10 mouse cellular contexts compared by ENCODE assay signal in the genomic region with DNA sequence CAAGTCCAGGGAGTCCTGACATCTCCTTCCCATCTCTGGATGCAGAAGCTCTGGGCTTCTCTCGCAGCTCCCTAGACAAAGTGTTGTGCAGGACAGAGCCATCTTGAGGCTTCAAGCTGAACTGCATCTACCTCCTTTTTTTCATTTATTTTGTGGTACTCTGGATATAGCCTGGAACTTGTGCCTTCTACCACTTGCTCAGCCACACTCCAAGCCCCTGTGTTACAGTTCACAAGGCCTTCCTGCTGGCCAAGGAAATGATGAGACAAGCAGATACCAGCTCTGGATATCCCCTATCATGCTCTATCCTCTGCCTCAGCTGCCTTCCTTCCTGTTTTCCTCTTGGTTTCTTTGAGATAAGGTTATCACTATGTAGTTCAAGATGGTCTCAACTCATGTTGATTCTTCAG. TPM values are rescaled to one million over a fixed set of nuclear protein-coding genes. Genes with fewer than 3 reads are reported as not detected.
A peak's percentile ranks its signal among the peaks of the same experiment; 100 is the strongest.
DNase-seq lines count a peak whose midpoint lies in the region; ATAC-seq and TF ChIP-seq lines count a peak whose summit lies in the region.
"Had no signal": no experiment of that assay in that cellular context is flagged by ENCODE, and none has a peak within 500 bp of the region (broad histone marks: within the 10 kb centered on the region; RNA-seq: fewer than 3 reads in every experiment).

No protein-coding gene starts in this region.

- H3K4me3 ChIP-seq in limb, embryonic 11.5 days (ENCODE audit: low read depth, low read length): no peak overlapping the region
- H3K4me3 ChIP-seq in limb, embryonic 10.5 days: no peak overlapping the region
- no peak overlapping the region for H3K4me3 ChIP-seq in olfactory bulb, adult 2 months (ENCODE audit: insufficient read depth, low read depth, low read length)

- peaks cover 8% of the 10 kb centered on the region; the same call in 1 of the 2 replicates for H3K36me3 ChIP-seq in limb, embryonic 11.5 days (ENCODE audit: control insufficient read depth, insufficient read depth, low read length)
- H3K36me3 ChIP-seq in limb, embryonic 10.5 days: peaks cover 93% of the 10 kb centered on the region

- H3K4me1 ChIP-seq in limb, embryonic 11.5 days (ENCODE audit: control insufficient read depth, insufficient read depth, low read length): no peaks in the 10 kb centered on the region
- H3K4me1 ChIP-seq in limb, embryonic 10.5 days: no peaks in the 10 kb centered on the region
- H3K4me1 ChIP-seq in olfactory bulb, adult 2 months (ENCODE audit: control insufficient read depth, insufficient read depth, low read length): no peaks in the 10 kb centered on the region

- no peaks in the 10 kb centered on the region for H3K9me3 ChIP-seq in limb, embryonic 11.5 days (ENCODE audit: control insufficient read depth, low read length)
- no peaks in the 10 kb centered on the region for H3K9me3 ChIP-seq in limb, embryonic 10.5 days (replicated peaks)

- TF ChIP-seq POLR2A in olfactory bulb, adult 2 months (IDR thresholded peaks at IDR 0.05; ENCODE audit: insufficient read depth, low read depth, low read length): no peak

- 21% methylated on average over 1 of the region's 1 CpGs for WGBS in limb, embryonic 11.5 days
- WGBS in limb, embryonic 10.5 days: 31% methylated on average over 1 of the region's 1 CpGs
- 4% methylated on average over 1 of the region's 1 CpGs for WGBS in olfactory bulb, adult 2 months

- no peak overlapping the region for H3K9ac ChIP-seq in limb, embryonic 11.5 days (ENCODE audit: low read length)

- no peaks in the 10 kb centered on the region for H3K27me3 ChIP-seq in limb, embryonic 11.5 days (ENCODE audit: control insufficient read depth, insufficient read depth, low read length)
- no peaks in the 10 kb centered on the region for H3K27me3 ChIP-seq in limb, embryonic 10.5 days (ENCODE audit: low read depth, poor library complexity, severe bottlenecking)

- no peak overlapping the region for H3K4me2 ChIP-seq in limb, embryonic 11.5 days (ENCODE audit: low read depth, severe bottlenecking)

- 0 out of 2 replicates have a peak, but pooled peaks have one; percentile 11 for TF ChIP-seq CTCF in olfactory bulb, adult 2 months (IDR thresholded peaks at IDR 0.05; ENCODE audit: insufficient read depth, low read depth, low read length)

- H3K27ac ChIP-seq in limb, embryonic 11.5 days (replicated peaks; ENCODE audit: low read depth, low read length): no peak overlapping the region
- H3K27ac ChIP-seq in limb, embryonic 10.5 days: no peak overlapping the region
- H3K27ac ChIP-seq in olfactory bulb, adult 2 months (ENCODE audit: insufficient read depth, low read depth, low read length): no peak overlapping the region

- DNase-seq in cerebellum, adult 18-20 months: peak; percentile 38 to 46
- DNase-seq in limb, embryonic 11.5 days (ENCODE audit: low spot score): peak; percentile 30
- DNase-seq in limb, embryonic 10.5 days (ENCODE audit: low spot score): no peak
- peak; percentile 75 for DNase-seq in brain, adult 2 months (ENCODE audit: low read depth, low spot score)
- DNase-seq in layer of hippocampus, postnatal 10 days (ENCODE audit: low spot score in 2 of 2): peak; percentile 49 to 50
- no peak for DNase-seq in testis, postnatal 10 days (ENCODE audit: low spot score)

- ATAC-seq in cerebellum, adult (ENCODE audit: insufficient number of reproducible peaks, low FRiP score, low TSS enrichment): no peak
- ATAC-seq in limb, embryonic 11.5 days (ENCODE audit: insufficient number of reproducible peaks, low FRiP score, low TSS enrichment, low read depth): no peak

RNA-seq across cellular contexts. Expression of gene Avp, which starts 15.3 kb away (rescaled TPM):
- polyA plus RNA-seq in limb, embryonic 11.5 days (2014; fragmentation: Nextera tagmentation; extraction: Ambion mirVana): not detected in 2 replicates
- polyA plus RNA-seq in limb, embryonic 10.5 days (2016; fragmentation: Nextera tagmentation; extraction: Ambion mirVana): not detected in 2 replicates
- total RNA-seq in layer of hippocampus, postnatal 10 days (2021): not detected
- not detected in 2 replicates for polyA plus RNA-seq in olfactory bulb, adult 2 months (2012; ENCODE audit: insufficient read depth, insufficient read length, low replicate concordance, missing spikeins)
- polyA plus RNA-seq: C2C12; liver, embryonic 16.5 days had no signal

RNA-seq across cellular contexts. Expression of gene Oxt, which starts 21.6 kb away (rescaled TPM):
- not detected in 2 replicates for polyA plus RNA-seq in limb, embryonic 11.5 days (2014; fragmentation: Nextera tagmentation; extraction: Ambion mirVana)
- not detected in 2 replicates for polyA plus RNA-seq in limb, embryonic 10.5 days (2016; fragmentation: Nextera tagmentation; extraction: Ambion mirVana)
- total RNA-seq in layer of hippocampus, postnatal 10 days (2021): not detected
- polyA plus RNA-seq in olfactory bulb, adult 2 months (2012; ENCODE audit: insufficient read depth, insufficient read length, low replicate concordance, missing spikeins): not detected in 2 replicates
- polyA plus RNA-seq: C2C12; liver, embryonic 16.5 days had no signal

RNA-seq across cellular contexts. Expression of gene Fastkd5, which starts 32.2 kb away (rescaled TPM):
- 23.4 and 24.9 TPM in 2 replicates for polyA plus RNA-seq in limb, embryonic 11.5 days (2014; fragmentation: Nextera tagmentation; extraction: Ambion mirVana)
- 22.3 and 23.4 TPM in 2 replicates for polyA plus RNA-seq in limb, embryonic 10.5 days (2016; fragmentation: Nextera tagmentation; extraction: Ambion mirVana)
- 1 to 10 TPM; 8.1 to 8.7 TPM for total RNA-seq in layer of hippocampus, postnatal 10 days (2021)
- not detected in 2 replicates for polyA plus RNA-seq in olfactory bulb, adult 2 months (2012; ENCODE audit: insufficient read depth, insufficient read length, low replicate concordance, missing spikeins)

RNA-seq across cellular contexts. Expression of gene Ubox5, which starts 32.2 kb away (rescaled TPM):
- 16.6 and 21.1 TPM in 2 replicates for polyA plus RNA-seq in limb, embryonic 11.5 days (2014; fragmentation: Nextera tagmentation; extraction: Ambion mirVana)
- polyA plus RNA-seq in limb, embryonic 10.5 days (2016; fragmentation: Nextera tagmentation; extraction: Ambion mirVana): 22.7 and 22.9 TPM in 2 replicates
- 1 to 10 TPM; 7.4 to 8.2 TPM for total RNA-seq in layer of hippocampus, postnatal 10 days (2021)
- polyA plus RNA-seq in olfactory bulb, adult 2 months (2012; ENCODE audit: insufficient read depth, insufficient read length, low replicate concordance, missing spikeins): not detected in 2 replicates

RNA-seq across cellular contexts. Expression of gene Mrps26, which starts 34.1 kb away (rescaled TPM):
- 80.2 and 90.2 TPM in 2 replicates for polyA plus RNA-seq in limb, embryonic 11.5 days (2014; fragmentation: Nextera tagmentation; extraction: Ambion mirVana)
- polyA plus RNA-seq in limb, embryonic 10.5 days (2016; fragmentation: Nextera tagmentation; extraction: Ambion mirVana): 87.3 and 95.6 TPM in 2 replicates
- 10 to 100 TPM; 73.6 to 81.5 TPM for total RNA-seq in layer of hippocampus, postnatal 10 days (2021)
- 295 TPM in 1 of 2 replicates, not detected in the other for polyA plus RNA-seq in olfactory bulb, adult 2 months (2012; ENCODE audit: insufficient read depth, insufficient read length, low replicate concordance, missing spikeins)

Comparison
In these comparisons a context has a peak if more than half of its experiments do, and no peak if none do; other contexts are left out.
1. DNase-seq: peak in cerebellum, adult 18-20 months (2 of 2), limb, embryonic 11.5 days (single experiment), brain, adult 2 months (single experiment) and layer of hippocampus, postnatal 10 days (2 of 2); none in limb, embryonic 10.5 days (single experiment) and testis, postnatal 10 days (single experiment).
2. RNA of gene Fastkd5, which starts 32.2 kb away (polyA plus RNA-seq): 23.4 to 24.9 TPM in limb, embryonic 11.5 days and 22.3 to 23.4 TPM in limb, embryonic 10.5 days; not detected in olfactory bulb, adult 2 months; every median in the first group is over 10 times any median in the second.